Mouse (Mus musculus): ENCODE data around the gene Grb2. TPM values are rescaled to one million over a fixed set of nuclear protein-coding genes. Genes with fewer than 3 reads are reported as not detected.

Grb2 gene
- polyA plus RNA-seq, 1 experiment from 2014 or later, result 40.4 TPM

GRCm38 (mm10) chr11:115746762-115747161, 38.4 kb upstream of the Grb2 start:
- Histone ChIP-seq H3K4me1 (ENCODE audit: insufficient read depth) (no peaks in the 10 kb centered on the region), H3K9ac (replicated peaks) (no peak overlapping the region), H3K4me3 (ENCODE audit: low read depth, low read length) (no peak overlapping the region), H3K27me3 (ENCODE audit: insufficient read depth, low read length) (no peaks in the 10 kb centered on the region), H3K36me3 (replicated peaks; ENCODE audit: insufficient read depth, low read length) (no peaks in the 10 kb centered on the region), H3K27ac (ENCODE audit: low read depth) (no peak overlapping the region), H3K9me3 (ENCODE audit: low read length) (no peaks in the 10 kb centered on the region), H3K4me2 (ENCODE audit: low read depth, low read length) (no peak overlapping the region)
- no peak for TF ChIP-seq EP300 (IDR thresholded peaks at IDR 0.05; ENCODE audit: low read depth)
- no peak for TF ChIP-seq CTCF (IDR thresholded peaks at IDR 0.05; ENCODE audit: low read depth)
- ATAC-seq (no peak), DNase-seq (no peak)
- WGBS (ENCODE audit: insufficient replicate concordance), result 22% methylated on average over 8 of the region's 8 CpGs

- H3K4me3 ChIP-seq (ENCODE audit: low read depth, low read length), result no peak overlapping the region
- H3K4me1 ChIP-seq (ENCODE audit: insufficient read depth), result no peaks in the 10 kb centered on the region
- H3K9ac ChIP-seq (replicated peaks), result no peak overlapping the region
- no peak overlapping the region for H3K27ac ChIP-seq (ENCODE audit: low read depth)
- no peaks in the 10 kb centered on the region for H3K36me3 ChIP-seq (replicated peaks; ENCODE audit: insufficient read depth, low read length)
- TF ChIP-seq EP300 (IDR thresholded peaks at IDR 0.05; ENCODE audit: low read depth) (no peak), CTCF (IDR thresholded peaks at IDR 0.05; ENCODE audit: low read depth) (no peak)
- DNase-seq (no peak), ATAC-seq (no peak)
- H3K9me3 ChIP-seq (ENCODE audit: low read length), result no peaks in the 10 kb centered on the region
- WGBS (ENCODE audit: insufficient replicate concordance), result 72% methylated on average over 1 of the region's 1 CpGs
- H3K4me2 ChIP-seq (ENCODE audit: low read depth, low read length), result no peak overlapping the region
- no peaks in the 10 kb centered on the region for H3K27me3 ChIP-seq (ENCODE audit: insufficient read depth, low read length)
Measured at GRCm38 (mm10) chr11:115746109-115746508, 37.7 kb upstream of the Grb2 start.

DNA sequence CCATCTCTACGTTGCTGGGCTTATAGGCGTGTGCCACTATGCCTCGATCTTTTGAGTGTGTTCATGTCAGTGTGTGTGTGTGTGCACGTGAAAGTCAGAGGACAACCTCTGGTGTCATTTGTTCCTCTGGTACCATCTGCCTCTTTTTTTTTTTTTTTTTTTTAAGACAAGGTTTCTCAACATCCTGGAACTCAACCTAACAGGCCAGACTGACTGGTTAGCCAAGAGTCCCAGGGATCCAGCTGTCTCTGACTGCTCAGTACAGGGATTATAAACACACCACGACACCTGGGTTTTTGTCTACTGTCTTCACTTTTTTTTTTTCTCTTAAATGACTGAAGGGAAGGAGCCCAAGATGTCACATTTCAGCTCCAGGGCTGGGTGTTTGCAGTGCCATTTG, 36.0 kb upstream of the Grb2 start:
- Histone ChIP-seq H3K36me3 (replicated peaks; ENCODE audit: insufficient read depth, low read length) (no peaks in the 10 kb centered on the region), H3K9ac (replicated peaks) (no peak overlapping the region), H3K4me2 (ENCODE audit: low read depth, low read length) (no peak overlapping the region), H3K4me1 (ENCODE audit: insufficient read depth) (no peaks in the 10 kb centered on the region), H3K4me3 (ENCODE audit: low read depth, low read length) (no peak overlapping the region), H3K27me3 (ENCODE audit: insufficient read depth, low read length) (no peaks in the 10 kb centered on the region), H3K27ac (ENCODE audit: low read depth) (no peak overlapping the region), H3K9me3 (ENCODE audit: low read length) (no peaks in the 10 kb centered on the region)
- no peak for ATAC-seq
- DNase-seq, result no peak
- WGBS (ENCODE audit: insufficient replicate concordance), result 73% methylated on average over 5 of the region's 5 CpGs
- TF ChIP-seq CTCF (IDR thresholded peaks at IDR 0.05; ENCODE audit: low read depth), result no peak
- TF ChIP-seq EP300 (IDR thresholded peaks at IDR 0.05; ENCODE audit: low read depth), result no peak

DNA sequence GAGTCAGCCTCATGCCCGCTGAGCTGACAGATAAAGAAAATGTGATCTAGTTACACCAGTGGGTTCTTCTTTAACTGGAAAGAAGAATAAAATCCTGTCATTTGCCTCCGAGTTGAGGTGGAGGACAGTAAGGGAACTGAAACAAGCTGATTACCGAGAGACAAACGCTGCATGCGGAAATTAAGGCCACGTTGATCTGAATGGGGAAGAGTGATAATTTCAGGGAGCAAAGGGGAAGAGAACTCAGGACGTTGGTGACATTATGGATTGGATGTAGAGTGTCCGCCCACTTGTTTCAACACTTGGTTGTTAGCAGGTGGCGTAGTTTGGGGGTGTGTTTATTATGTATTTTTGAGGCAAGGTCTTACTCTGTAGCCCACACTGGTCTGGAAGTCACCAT, 34.5 kb upstream of the Grb2 start:
- H3K4me1 ChIP-seq (ENCODE audit: insufficient read depth), result no peaks in the 10 kb centered on the region
- H3K9ac ChIP-seq (replicated peaks), result no peak overlapping the region
- DNase-seq (no peak), ATAC-seq (no peak)
- H3K27me3 ChIP-seq (ENCODE audit: insufficient read depth, low read length), result no peaks in the 10 kb centered on the region
- WGBS (ENCODE audit: insufficient replicate concordance), result 55% methylated on average over 9 of the region's 9 CpGs
- no peaks in the 10 kb centered on the region for H3K36me3 ChIP-seq (replicated peaks; ENCODE audit: insufficient read depth, low read length)
- H3K4me2 ChIP-seq (ENCODE audit: low read depth, low read length), result no peak overlapping the region
- H3K9me3 ChIP-seq (ENCODE audit: low read length), result no peaks in the 10 kb centered on the region
- no peak overlapping the region for H3K4me3 ChIP-seq (ENCODE audit: low read depth, low read length)
- TF ChIP-seq EP300 (IDR thresholded peaks at IDR 0.05; ENCODE audit: low read depth) (no peak), CTCF (IDR thresholded peaks at IDR 0.05; ENCODE audit: low read depth) (no peak)
- no peak overlapping the region for H3K27ac ChIP-seq (ENCODE audit: low read depth)

- Histone ChIP-seq H3K4me3 (ENCODE audit: low read depth, low read length) (no peak overlapping the region), H3K36me3 (replicated peaks; ENCODE audit: insufficient read depth, low read length) (no peaks in the 10 kb centered on the region), H3K27me3 (ENCODE audit: insufficient read depth, low read length) (no peaks in the 10 kb centered on the region), H3K4me1 (ENCODE audit: insufficient read depth) (no peaks in the 10 kb centered on the region), H3K27ac (ENCODE audit: low read depth) (no peak overlapping the region), H3K9ac (replicated peaks) (no peak overlapping the region), H3K4me2 (ENCODE audit: low read depth, low read length) (no peak overlapping the region), H3K9me3 (ENCODE audit: low read length) (no peaks in the 10 kb centered on the region)
- DNase-seq (no peak), ATAC-seq (no peak)
- no peak for TF ChIP-seq CTCF (IDR thresholded peaks at IDR 0.05; ENCODE audit: low read depth)
- no peak for TF ChIP-seq EP300 (IDR thresholded peaks at IDR 0.05; ENCODE audit: low read depth)
- WGBS (ENCODE audit: insufficient replicate concordance), result 84% methylated on average over 11 of the region's 11 CpGs
Measured at GRCm38 (mm10) chr11:115741070-115741469, 32.7 kb upstream of the Grb2 start.

- TF ChIP-seq EP300 (IDR thresholded peaks at IDR 0.05; ENCODE audit: low read depth) (no peak), CTCF (IDR thresholded peaks at IDR 0.05; ENCODE audit: low read depth) (no peak)
- no peaks in the 10 kb centered on the region for H3K27me3 ChIP-seq (ENCODE audit: insufficient read depth, low read length)
- H3K4me1 ChIP-seq (ENCODE audit: insufficient read depth), result no peaks in the 10 kb centered on the region
- DNase-seq, result no peak
- H3K4me2 ChIP-seq (ENCODE audit: low read depth, low read length), result no peak overlapping the region
- no peak overlapping the region for H3K9ac ChIP-seq (replicated peaks)
- WGBS (ENCODE audit: insufficient replicate concordance), result 48% methylated on average over 13 of the region's 13 CpGs
- no peak overlapping the region for H3K4me3 ChIP-seq (ENCODE audit: low read depth, low read length)
- H3K27ac ChIP-seq (ENCODE audit: low read depth), result no peak overlapping the region
- no peaks in the 10 kb centered on the region for H3K9me3 ChIP-seq (ENCODE audit: low read length)
- no peaks in the 10 kb centered on the region for H3K36me3 ChIP-seq (replicated peaks; ENCODE audit: insufficient read depth, low read length)
- no peak for ATAC-seq
Measured at GRCm38 (mm10) chr11:115738275-115738885, 30.0 kb upstream of the Grb2 start.

Data from liver, postnatal 0 days (tissue).